Mouse (Mus musculus) neural tube, embryonic 15.5 days (tissue): ENCODE measurements at regions not wholly inside any gene's neighbourhood (a gene's known extent, or its start where the extent isn't known, plus 50 kb on each side); places are given as distances from the start of the nearest gene placed in this dataset.

Experiments
- ATAC-seq: fragments of 200-750 bp; cut with Nextera tagmentation; 2 replicates; pipeline ENCODE4 v1.8.0; 2017; ENCODE audit warnings: mild to moderate bottlenecking, moderate TSS enrichment, moderate library complexity; ENCODE audit not compliant: low FRiP score
- H3K27ac ChIP-seq: fragments of 300-500 bp; sonication (generic); replicated peaks from 2 replicates; pipeline ENCODE4 v1.5.1; 2015; ENCODE audit warnings: mild to moderate bottlenecking, inconsistent platforms
- H3K27me3 ChIP-seq: fragments of 300-500 bp; sonication (generic); replicated peaks from 2 replicates; pipeline ENCODE4 v1.6.1; 2015; ENCODE audit warnings: inconsistent platforms
- H3K36me3 ChIP-seq: fragments of 300-500 bp; sonication (generic); 2 replicates; pipeline ENCODE4 v1.6.1; 2015; ENCODE audit warnings: inconsistent platforms
- H3K4me1 ChIP-seq: fragments of 300-500 bp; sonication (generic); 2 replicates; pipeline ENCODE4 v1.6.1; 2015; ENCODE audit warnings: inconsistent platforms
- H3K4me2 ChIP-seq: fragments of 300-500 bp; sonication (generic); 2 replicates; pipeline ENCODE4 v1.6.1; 2015; ENCODE audit warnings: inconsistent platforms, mild to moderate bottlenecking, moderate library complexity
- H3K4me3 ChIP-seq: fragments of 300-500 bp; sonication (generic); replicated peaks from 2 replicates; pipeline ENCODE4 v1.5.1; 2015; ENCODE audit warnings: mild to moderate bottlenecking, inconsistent platforms
- H3K9ac ChIP-seq: fragments of 300-500 bp; sonication (generic); replicated peaks from 2 replicates; pipeline ENCODE4 v1.6.1; 2015; ENCODE audit warnings: mild to moderate bottlenecking, inconsistent platforms
- H3K9me3 ChIP-seq: fragments of 300-500 bp; sonication (generic); replicated peaks from 2 replicates; pipeline ENCODE4 v1.6.1; 2016; ENCODE audit warnings: inconsistent platforms
- WGBS: fragments of 180-500 bp; shearing (Covaris S2); methylation state at CpG from one replicate; pipeline ENCODE4 v1.1.7; 2015; ENCODE audit warnings: mixed read lengths; 5-methylcytosine and 5-hydroxymethylcytosine counted together

DNA sequence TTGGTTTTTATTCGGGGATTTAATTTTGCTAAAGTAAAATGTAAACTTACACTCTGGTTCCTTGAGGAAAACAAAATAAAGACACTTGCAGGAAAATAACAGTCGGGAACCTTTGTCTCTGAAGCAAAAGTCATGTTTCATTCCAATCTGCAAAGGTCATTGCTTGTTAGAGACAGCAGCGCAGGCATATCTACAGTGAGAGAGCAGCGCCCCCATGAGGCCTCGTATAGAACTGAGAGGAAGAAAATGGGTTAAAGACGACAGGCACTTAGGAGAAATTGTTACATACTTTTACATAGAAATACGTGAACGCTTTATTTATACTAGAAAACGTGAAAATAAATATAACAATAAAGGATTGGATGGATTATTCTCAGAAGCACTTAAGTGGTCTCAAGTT lies 93.1 kb upstream of the Fmr1 start:
- no peaks in the 10 kb centered on the region for H3K9me3 ChIP-seq
- WGBS, result 22% methylated on average over 9 of the region's 9 CpGs
- no peak overlapping the region for H3K27ac ChIP-seq
- no peak overlapping the region for H3K4me2 ChIP-seq
- no peak; the same call in 1 of the 2 replicates for ATAC-seq
- no peaks in the 10 kb centered on the region for H3K4me1 ChIP-seq
- H3K9ac ChIP-seq, result no peak overlapping the region
- no peaks in the 10 kb centered on the region for H3K27me3 ChIP-seq
- H3K4me3 ChIP-seq, result no peak overlapping the region
- no peaks in the 10 kb centered on the region for H3K36me3 ChIP-seq

DNA sequence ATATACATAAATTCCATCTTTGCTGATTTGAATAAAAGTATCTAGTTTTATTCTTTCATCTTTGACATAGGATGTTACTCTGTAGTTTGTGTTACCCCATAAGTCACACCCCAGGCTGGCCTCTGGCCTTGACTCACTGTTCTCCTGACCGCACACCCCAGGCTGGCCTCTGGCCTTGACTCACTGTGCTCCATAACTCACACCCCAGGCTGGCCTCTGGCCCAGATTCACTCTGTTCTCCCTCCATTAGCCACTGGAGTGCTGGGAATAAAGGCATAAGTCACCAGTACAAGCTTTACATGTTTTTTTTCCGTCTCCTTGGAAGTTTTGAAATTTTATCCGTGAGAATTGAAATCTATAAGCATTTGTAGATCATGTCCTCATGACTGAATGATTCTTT lies 56.2 kb upstream of the Fmr1 start:
- Histone ChIP-seq H3K4me2 (no peak overlapping the region), H3K4me3 (no peak overlapping the region), H3K36me3 (no peaks in the 10 kb centered on the region), H3K9ac (no peak overlapping the region), H3K9me3 (no peaks in the 10 kb centered on the region), H3K27me3 (no peaks in the 10 kb centered on the region), H3K27ac (no peak overlapping the region), H3K4me1 (no peaks in the 10 kb centered on the region)
- ATAC-seq, result no peak
- WGBS, result 82% methylated on average over 3 of the region's 3 CpGs
